9 mouse cellular contexts compared by ENCODE assay signal in genomic region chr1:58210203-58210602, GRCm38 (mm10). TPM values are rescaled to one million over a fixed set of nuclear protein-coding genes. Genes with fewer than 3 reads are reported as not detected.
A peak's percentile ranks its signal among the peaks of the same experiment; 100 is the strongest.
DNase-seq lines count a peak whose midpoint lies in the region; TF ChIP-seq lines count a peak whose summit lies in the region.
"Had no signal": no experiment of that assay in that cellular context is flagged by ENCODE, and none has a peak within 500 bp of the region (broad histone marks: within the 10 kb centered on the region; RNA-seq: fewer than 3 reads in every experiment).

TSS of gene Aox4 (plus strand) at chr1:58210397.

- H3K4me1 ChIP-seq in midbrain, embryonic 10.5 days: no peaks in the 10 kb centered on the region
- no peaks in the 10 kb centered on the region for H3K4me1 ChIP-seq in thymus, adult 2 months (replicated peaks; ENCODE audit: control insufficient read depth, insufficient read depth, low read length)

- TF ChIP-seq POLR2A in thymus, adult 2 months (IDR thresholded peaks at IDR 0.05; ENCODE audit: control insufficient read depth, extremely low read depth, insufficient read depth, low read length, poor library complexity): no peak

- no peaks in the 10 kb centered on the region for H3K9me3 ChIP-seq in midbrain, embryonic 10.5 days (replicated peaks)

- no peak within 1 kb of the TSS for H3K27ac ChIP-seq in midbrain, embryonic 10.5 days (replicated peaks)
- no peak within 1 kb of the TSS for H3K27ac ChIP-seq in thymus, adult 2 months (ENCODE audit: control insufficient read depth, insufficient read depth, low read length)
- H3K27ac ChIP-seq: liver, embryonic 14.5 days had no signal

- DNase-seq in urinary bladder, adult 2 months (ENCODE audit: low spot score): peak; percentile 29
- DNase-seq in urinary bladder, postnatal 4 days (ENCODE audit: low spot score in 2 of 2): no peak
- DNase-seq in kidney, adult 8-10 months: peak; percentile 30 to 34
- peak; percentile 52 to 83 for DNase-seq in left cerebral cortex, postnatal 25 days (ENCODE audit: low spot score in 2 of 2)
- peak; percentile 54 to 65 for DNase-seq in urinary bladder, postnatal 36 days (ENCODE audit: low spot score in 2 of 2)
- no peak for DNase-seq in midbrain, embryonic 10.5 days (ENCODE audit: low spot score)
- no peak for DNase-seq in thymus, adult 2 months
- DNase-seq in lung, postnatal 4 days: no peak

- 87% methylated on average over 17 of the region's 17 CpGs for WGBS in midbrain, embryonic 10.5 days
- 8% methylated on average over 17 of the region's 17 CpGs for WGBS in thymus, adult 2 months

- intact Hi-C loops in left cerebral cortex, postnatal 25 days (cut with DNase I): no loop called here

- H3K4me3 ChIP-seq in midbrain, embryonic 10.5 days: no peak within 1 kb of the TSS
- no peak within 1 kb of the TSS for H3K4me3 ChIP-seq in thymus, adult 2 months (ENCODE audit: control insufficient read depth, insufficient read depth, low read length)

- H3K27me3 ChIP-seq in midbrain, embryonic 10.5 days (ENCODE audit: low read depth, poor library complexity, severe bottlenecking): no peaks in the 10 kb centered on the region
- H3K27me3 ChIP-seq in thymus, adult 2 months (ENCODE audit: control insufficient read depth, insufficient read depth, low read length): no peaks in the 10 kb centered on the region

- H3K36me3 ChIP-seq in midbrain, embryonic 10.5 days: no peaks in the 10 kb centered on the region
- no peaks in the 10 kb centered on the region for H3K36me3 ChIP-seq in thymus, adult 2 months (ENCODE audit: control insufficient read depth, insufficient read depth, low read length)

- TF ChIP-seq CTCF in thymus, adult 2 months (IDR thresholded peaks at IDR 0.05; ENCODE audit: borderline replicate concordance, control insufficient read depth, extremely low read depth, insufficient read depth, low read length, poor library complexity): no peak

RNA-seq across cellular contexts. Expression of gene Aox4, which starts in this region (rescaled TPM):
- polyA plus RNA-seq in urinary bladder, adult 2 months (2012; rRNA removed): 0.07 and 0.13 TPM in 2 replicates
- 1 to 10 TPM; 4.8 to 6.7 TPM for total RNA-seq in left cerebral cortex, postnatal 25 days (2021)
- 0.11 TPM in 1 of 2 replicates, not detected in the other for polyA plus RNA-seq in midbrain, embryonic 10.5 days (2016; fragmentation: Nextera tagmentation; extraction: Ambion mirVana)
- polyA plus RNA-seq in thymus, adult 2 months (2012; rRNA removed): 0.18 and 0.43 TPM in 2 replicates

Comparison
In these comparisons a context has a peak if more than half of its experiments do, and no peak if none do; other contexts are left out.
1. DNase-seq: peak in kidney, adult 8-10 months (2 of 2), left cerebral cortex, postnatal 25 days (2 of 2) and urinary bladder, postnatal 36 days (2 of 2); none in urinary bladder, postnatal 4 days (0 of 2), midbrain, embryonic 10.5 days (single experiment), thymus, adult 2 months (single experiment) and lung, postnatal 4 days (0 of 2).
2. Peak in DNase-seq in urinary bladder, adult 2 months; RNA of the gene not detected or under 1 TPM.